Mouse (Mus musculus): ENCODE data around the gene Gm813.

Gene Gm813

DNA sequence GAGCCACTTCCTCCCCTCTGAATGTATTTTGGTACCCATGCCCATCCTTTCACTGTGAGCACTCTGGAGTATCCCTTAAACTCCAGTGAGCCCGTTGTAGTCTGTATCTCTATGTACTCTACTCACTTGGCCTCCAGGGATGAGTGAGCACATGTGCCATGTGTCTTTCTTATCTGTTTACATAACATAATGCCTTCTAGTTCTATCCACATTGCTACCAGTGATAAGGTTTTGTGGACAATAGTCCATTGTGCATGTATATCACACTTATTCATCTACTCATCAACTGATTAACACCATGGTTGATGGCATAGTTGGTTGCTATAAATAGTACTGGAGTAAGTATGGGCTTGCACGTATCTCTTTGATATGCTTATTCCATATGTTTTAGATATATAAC, 12.9 kb downstream of the Gm813 start:
- DNase-seq = no peak

DNA sequence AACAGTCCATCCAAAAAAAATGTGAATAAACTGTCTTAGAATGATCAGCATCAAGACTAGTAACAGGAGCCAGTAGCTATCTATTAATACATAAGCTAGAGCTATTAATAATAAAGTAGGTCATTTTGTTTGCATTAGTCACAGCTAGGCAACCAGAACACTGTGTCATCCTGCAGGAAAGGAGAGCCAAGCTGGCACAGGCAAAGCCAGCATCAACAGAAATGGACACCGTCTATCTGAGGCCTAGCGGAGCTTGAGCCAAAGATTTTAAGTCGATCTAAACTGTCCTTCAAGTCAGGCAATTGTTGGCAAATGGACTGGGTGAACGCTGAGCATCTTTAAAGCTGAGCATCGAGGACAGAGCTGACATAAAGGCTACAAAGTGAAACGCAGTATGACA, 15.9 kb downstream of the Gm813 start:
- DNase-seq = no peak

DNA sequence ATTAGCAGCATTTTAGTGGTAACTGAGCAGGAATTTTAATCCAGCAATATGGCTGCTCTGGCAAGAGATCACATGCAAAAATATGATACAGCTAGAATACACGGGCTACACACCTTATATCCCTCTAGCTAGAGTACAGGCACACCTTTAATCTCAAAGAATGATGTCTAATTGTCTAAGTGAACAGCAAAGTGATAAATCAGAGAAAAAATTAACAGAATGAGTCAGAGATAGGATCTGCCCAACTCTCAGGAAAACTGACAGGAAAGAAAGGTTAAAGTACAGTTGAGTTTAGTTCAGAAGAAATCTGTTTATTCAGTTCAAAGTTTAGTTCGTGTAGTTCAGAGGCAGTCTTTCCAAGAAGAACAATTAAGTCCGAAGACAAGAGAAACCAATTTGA, 25.5 kb downstream of the Gm813 start:
- DNase-seq = no peak

DNA sequence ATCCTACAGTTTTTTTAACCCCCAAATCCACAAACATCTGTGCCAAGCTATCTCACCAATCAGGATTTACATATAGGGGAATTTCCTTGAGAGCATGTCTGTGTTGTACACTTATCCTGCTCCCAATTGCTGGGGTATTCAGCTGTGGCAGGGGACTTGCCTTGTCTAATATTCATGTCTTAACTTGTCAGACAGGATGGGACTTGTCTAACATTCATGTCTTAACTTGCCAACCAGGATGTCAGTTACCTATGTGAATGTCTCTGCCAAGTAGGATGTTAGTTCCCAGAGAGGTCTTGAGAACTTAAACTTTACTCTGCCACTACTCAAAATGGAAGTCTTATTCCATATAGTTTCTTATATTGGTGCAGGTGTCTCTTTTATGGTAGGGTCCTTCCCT, 27.3 kb downstream of the Gm813 start:
- no peak for DNase-seq

DNA sequence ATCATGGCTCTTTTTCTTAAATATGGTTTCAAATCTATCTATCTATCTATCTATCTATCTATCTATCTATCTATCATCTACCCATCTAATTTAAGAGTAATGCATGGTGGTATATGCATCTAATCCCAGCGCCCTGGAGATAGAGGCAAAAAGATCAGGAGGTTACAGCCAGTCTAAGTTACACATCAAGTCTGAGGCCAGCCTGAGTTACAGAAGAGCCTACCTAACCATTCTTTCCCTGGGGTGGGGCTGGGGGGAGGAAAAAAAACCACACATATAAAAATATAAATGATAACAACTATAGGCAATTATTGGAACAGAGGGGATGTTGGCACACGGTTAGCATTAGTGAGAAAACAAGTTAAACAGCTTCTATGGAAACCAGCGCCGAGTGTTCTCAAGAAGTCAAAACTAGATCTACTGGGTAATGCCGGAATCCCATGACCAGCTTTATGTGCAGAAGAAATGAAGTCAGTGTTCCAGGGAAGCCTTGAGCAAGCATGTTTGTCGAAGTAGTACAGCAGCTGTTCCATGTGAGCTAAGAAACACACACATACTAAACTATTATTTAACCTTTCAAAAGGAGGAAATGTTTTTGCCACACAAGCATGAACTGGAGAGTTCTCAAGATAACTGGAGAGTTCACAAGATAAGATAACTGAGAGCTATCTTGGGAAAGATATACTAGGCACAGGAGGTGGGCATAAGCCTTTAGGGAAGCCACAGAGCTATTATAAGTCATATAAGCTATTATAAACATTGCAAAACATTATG, 42.6 kb downstream of the Gm813 start:
- DNase-seq = no peak

DNA sequence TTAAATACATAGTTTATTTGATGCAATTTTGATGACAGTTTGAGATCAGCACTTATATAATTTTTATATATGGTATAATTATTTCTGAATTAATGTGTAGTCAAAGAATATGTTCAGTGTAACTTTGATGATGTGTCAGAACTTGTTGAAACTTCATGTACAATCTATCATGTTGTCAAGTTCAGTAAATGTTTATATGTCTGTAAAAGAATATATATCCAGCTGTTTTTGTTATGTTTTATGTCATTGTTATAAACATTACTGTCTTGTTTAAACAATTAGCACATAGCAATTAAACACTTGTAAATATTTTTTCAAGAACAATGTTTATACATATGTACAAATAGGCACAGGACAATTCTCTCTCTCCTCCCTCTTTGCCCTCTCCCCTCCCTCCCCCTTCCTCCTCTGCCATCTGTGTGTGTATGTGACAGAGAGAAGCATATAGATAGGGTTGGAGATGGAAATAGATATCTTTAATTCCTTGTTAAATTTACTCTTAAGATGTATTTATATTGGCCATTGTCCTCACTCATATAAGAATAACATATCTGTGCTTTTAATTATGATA, 46.0 kb downstream of the Gm813 start:
- DNase-seq = no peak
